Mouse (Mus musculus): ENCODE measurements at regions not wholly inside any gene's neighbourhood (a gene's known extent, or its start where the extent isn't known, plus 50 kb on each side); places are given as distances from the start of the nearest gene placed in this dataset.

DNA sequence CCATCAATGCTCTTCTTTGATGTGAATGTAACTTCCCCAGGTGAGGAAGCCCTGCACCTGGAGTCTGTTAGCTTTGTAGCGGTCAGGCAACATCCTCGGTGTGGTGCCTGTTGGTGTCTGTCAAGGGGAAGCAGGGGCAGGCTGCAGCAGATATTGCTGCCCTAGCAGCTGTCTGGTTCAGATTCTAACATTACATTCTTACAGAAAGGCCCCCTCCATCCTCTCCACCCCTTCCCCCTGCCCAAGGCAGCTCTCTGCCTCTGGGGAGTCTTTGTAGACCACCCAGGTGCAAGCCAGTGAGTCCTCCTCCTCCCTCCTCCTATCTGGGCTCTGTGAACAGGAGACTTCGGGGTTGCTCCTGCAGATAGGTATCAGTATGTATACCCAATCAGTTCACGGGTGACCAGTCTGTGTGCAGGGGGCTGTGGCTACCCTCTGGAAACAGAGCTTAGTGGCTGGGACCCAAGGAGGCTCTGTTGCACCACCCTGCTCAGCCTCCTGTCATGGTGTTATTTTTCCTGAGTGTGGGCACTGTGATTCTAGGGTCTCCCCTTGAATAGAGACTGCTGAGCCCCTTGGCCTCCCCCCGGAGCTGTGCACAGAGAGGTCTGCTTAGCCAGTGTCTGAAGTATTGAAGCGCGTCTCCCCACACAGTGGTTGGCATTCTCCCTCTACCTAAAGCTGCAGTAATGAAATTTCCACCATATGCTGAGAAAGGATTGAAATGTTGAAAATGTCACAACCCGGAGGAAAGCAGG lies 394.6 kb upstream of the Zmiz1 start:
- TF ChIP-seq CTCF (IDR thresholded peaks at IDR 0.05; ENCODE audit: extremely low read depth, insufficient read length, insufficient replicate concordance, low read depth, low read length) (no peak), POLR2A (IDR thresholded peaks at IDR 0.05; ENCODE audit: low read depth, low read length) (no peak)

Measured in small intestine, adult 2 months (tissue).